Mouse (Mus musculus): ENCODE measurements around the gene Zfp281.

GRCm38 (mm10) chr1:136638699-136639098 is 14.0 kb downstream of the Zfp281 start:
- TF ChIP-seq FLI1 (IDR thresholded peaks at IDR 0.05; ENCODE audit: low read length) (no peak), GATA1 (IDR thresholded peaks at IDR 0.05; ENCODE audit: borderline replicate concordance, low read length) (no peak)

All from megakaryocyte, embryonic 14.5 days (primary cell).